Mouse (Mus musculus) cerebellum, adult 2 months (tissue): Measurements from ENCODE around the gene Rbms2.

Source experiments
- CTCF ChIP-seq: fragments of 200-500 bp; IDR thresholded peaks from 2 replicates; pipeline ENCODE4 v1.5.1; 2011; ENCODE audit warnings: low read depth, mild to moderate bottlenecking, control low read depth, low read length, moderate library complexity, borderline replicate concordance; ENCODE audit not compliant: insufficient read depth
- POLR2A ChIP-seq: fragments of 200-500 bp; IDR thresholded peaks from 2 replicates; pipeline ENCODE4 v1.6.1; 2011; ENCODE audit warnings: low read length, control low read depth, borderline replicate concordance; ENCODE audit not compliant: insufficient read depth

DNA sequence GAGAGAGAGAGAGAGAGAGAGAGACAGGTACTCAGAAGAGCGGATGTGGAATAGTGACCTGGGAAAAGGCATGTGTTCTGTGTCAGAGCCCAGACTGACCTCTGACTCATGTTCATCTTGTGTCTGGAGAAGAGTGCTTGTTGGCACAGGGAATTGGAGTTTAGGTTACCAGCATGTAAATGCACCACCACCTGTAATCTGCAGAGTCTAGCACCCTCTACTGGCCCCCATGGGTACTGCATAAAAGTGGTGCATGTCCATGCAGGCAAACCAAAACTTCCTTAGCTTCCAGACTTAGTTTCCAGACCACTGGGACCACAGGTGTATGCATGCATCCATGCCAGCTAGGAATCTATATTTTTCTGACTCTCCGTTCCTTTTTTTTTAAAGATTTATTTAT lies 5.9 kb upstream of the Rbms2 start:
- TF ChIP-seq CTCF (peak; percentile 91), POLR2A (no peak)
